Mouse (Mus musculus) brain, embryonic 14.5 days (tissue): Measurements from ENCODE around the gene Gm10842. TPM values are rescaled to one million over a fixed set of nuclear protein-coding genes. Genes with fewer than 3 reads are reported as not detected.

Experiments used
- DNase-seq: peaks from one replicate; pipeline ENCODE4 v3.0.0-alpha.2; 2011; ENCODE audit warnings: low read depth
- CTCF ChIP-seq: fragments of 200-500 bp; IDR thresholded peaks from 2 replicates; pipeline ENCODE4 v1.5.1; 2012; ENCODE audit warnings: inconsistent platforms, mild to moderate bottlenecking, moderate library complexity, borderline replicate concordance; ENCODE audit not compliant: insufficient read depth, insufficient read length; ENCODE audit errors: extremely low read depth
- POLR2A ChIP-seq: fragments of 200-500 bp; IDR thresholded peaks from 2 replicates; pipeline ENCODE4 v1.6.1; 2012; ENCODE audit warnings: mild to moderate bottlenecking, inconsistent platforms, borderline replicate concordance; ENCODE audit not compliant: poor library complexity, insufficient read depth, insufficient read length, severe bottlenecking; ENCODE audit errors: extremely low read depth
- polyA plus RNA-seq: library from polyadenylated mRNA; depleted of rRNA; stranded (reverse); fragments of >200 nt; gene quantifications from 2 replicates; pipeline ENCODE4 v1.2.3, GENCODE M21; 2012; rRNA removed

The Gm10842 gene
- polyA plus RNA-seq, 1 experiment, result not detected

- TF ChIP-seq POLR2A (no peak), CTCF (no peak)
- no peak for DNase-seq
Measured at GRCm38 (mm10) chr11:105159673-105160360, 13.1 kb downstream of the Gm10842 start.

DNA sequence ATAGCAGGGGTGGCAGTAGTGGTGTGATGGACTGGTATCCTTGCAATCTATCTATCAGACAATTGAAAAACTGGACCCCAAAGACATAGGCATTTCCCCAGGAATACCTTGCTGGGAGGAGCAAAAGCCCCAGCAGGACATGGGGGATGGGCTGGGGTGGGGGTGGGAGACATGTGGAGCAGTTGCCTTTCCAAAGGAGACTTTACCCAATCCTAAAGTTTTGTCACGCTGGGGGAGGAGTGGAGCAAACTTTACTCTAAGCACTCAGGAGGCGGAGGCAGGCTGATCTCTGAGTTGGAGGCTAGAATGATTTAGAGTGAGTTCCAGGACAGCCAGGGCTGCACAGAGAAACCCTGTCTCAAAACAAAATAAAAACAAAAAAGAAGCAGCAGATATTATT lies 14.7 kb downstream of the Gm10842 start:
- DNase-seq, result no peak
- no peak for TF ChIP-seq POLR2A
- TF ChIP-seq CTCF, result no peak

- TF ChIP-seq CTCF, result no peak
- no peak for TF ChIP-seq POLR2A
- DNase-seq, result no peak
Measured at GRCm38 (mm10) chr11:105164516-105165510, 18.1 kb downstream of the Gm10842 start.

GRCm38 (mm10) chr11:105166780-105167179 lies 20.1 kb downstream of the Gm10842 start:
- TF ChIP-seq POLR2A (no peak), CTCF (no peak)
- no peak for DNase-seq

DNA sequence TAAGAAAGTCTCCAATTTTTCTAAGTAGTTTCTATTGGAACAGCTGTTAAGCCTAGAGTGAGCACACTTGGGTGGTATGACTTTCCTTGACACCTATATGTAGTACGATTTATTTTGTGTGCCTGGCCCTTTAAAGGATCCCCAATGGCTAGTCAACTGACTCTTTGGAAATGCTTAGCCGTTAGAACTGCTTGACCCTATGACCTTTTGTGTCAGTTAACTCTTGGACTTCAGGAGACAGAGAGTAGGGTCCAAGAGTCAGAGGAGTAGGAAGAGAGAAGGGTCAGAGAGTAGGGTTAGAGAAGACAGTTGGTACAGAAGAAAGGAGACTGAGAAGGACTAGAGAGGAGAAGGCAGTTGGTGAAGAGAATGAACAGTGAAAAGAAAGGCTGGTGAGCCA lies 31.8 kb downstream of the Gm10842 start, which contains the start of gene Tlk2:
TSS of gene Tlk2 (plus strand) at position 292 of the 400 bp plus-strand sequence.
- no peak for TF ChIP-seq POLR2A
- no peak for DNase-seq

DNA sequence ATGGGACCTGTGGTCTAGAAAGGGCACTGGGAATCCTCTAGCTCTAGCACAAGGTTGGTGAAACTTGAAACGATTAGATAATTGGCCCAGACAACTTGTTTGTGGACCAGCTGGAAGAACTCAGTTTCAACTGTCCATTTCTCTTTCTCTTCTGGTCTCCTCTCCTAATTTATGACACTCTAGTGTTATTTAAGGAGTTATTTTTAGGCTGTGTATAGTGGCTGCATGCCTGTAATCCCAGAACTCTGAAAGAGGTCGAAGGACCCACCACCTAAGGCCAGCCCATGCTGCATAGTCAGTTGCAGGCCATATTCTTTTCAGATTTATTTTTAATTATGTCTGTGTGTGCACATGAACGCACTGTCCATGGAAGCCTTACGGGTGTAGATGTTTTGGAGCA lies 32.8 kb downstream of the Gm10842 start:
- DNase-seq, result no peak
- TF ChIP-seq CTCF (no peak), POLR2A (no peak)

GRCm38 (mm10) chr11:105180471-105181091 lies 33.9 kb downstream of the Gm10842 start:
- peak; percentile 54 for DNase-seq

DNA sequence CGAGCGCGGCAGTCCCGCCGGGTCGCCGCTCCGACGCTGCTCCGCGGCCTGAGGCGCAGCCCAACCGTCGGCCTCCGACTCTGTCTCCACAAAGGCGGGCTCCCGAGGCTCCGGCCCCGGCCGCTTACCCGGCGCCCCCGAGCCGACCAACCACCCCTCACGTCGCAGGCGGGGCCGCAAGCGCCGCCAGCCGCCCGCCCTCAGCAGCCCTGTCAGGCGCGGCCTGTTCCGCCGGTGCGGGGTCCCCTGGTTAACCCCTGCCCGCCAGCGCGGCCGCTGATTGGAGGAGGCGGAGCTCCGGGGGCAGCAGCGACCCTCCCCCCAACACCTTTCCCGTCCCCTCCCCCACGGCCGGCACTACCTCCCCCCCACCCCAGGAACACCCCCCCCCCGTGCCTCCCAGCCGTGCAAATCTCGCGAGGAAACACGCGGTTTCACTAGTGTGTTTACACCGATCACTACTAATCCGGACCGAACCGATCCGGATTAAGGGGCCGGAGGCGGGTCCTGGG lies 34.5 kb downstream of the Gm10842 start:
- TF ChIP-seq CTCF (no peak), POLR2A (peak; percentile 97)
- DNase-seq, result peak; percentile 97

More at GRCm38 (mm10) chr11:105180471-105181091, 33.9 kb downstream of the Gm10842 start:
- TF ChIP-seq POLR2A (no peak), CTCF (no peak)

DNA sequence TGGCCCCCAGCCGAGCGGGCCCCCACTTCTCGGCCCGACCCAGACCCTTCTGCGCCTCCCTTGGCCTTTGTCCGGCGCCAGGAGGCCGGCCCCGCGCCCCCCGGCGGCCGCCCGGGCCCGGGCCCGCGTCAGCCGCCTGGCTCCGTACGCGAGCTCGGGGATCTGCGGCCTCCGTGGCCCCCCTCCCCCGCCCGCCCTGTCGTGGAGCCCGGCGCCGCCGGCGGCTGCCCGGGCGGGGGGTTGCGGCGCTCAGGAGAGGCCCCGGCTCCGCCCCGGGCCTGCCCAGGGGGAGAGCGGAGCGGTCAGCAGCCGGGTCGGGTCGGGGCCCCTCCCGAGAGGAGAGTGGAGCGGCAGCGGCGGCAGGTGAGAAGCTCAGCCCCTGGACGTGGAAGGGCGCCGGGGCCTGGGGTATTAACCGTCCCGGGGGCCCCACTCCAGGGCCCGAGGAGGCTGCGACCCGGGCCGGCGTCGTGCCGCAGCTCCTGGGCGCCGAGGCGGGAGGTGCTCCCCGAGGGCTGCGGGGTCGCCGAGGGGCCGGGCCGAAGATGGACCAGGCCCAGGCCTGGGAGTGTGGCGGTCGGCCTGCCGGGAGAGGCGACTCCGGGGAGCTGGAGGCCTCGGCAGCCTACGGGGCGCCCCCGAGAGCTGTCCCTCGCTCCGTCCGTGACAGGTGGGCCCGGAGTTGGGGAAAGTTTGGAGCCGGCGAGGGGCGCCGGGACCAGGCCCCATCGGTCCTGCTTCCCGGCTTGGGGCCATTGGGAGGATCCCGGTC lies 35.2 kb downstream of the Gm10842 start:
- DNase-seq, result peak; percentile 51
- TF ChIP-seq POLR2A (0 out of 2 replicates have a peak, but pooled peaks have one; percentile 16), CTCF (no peak)

DNA sequence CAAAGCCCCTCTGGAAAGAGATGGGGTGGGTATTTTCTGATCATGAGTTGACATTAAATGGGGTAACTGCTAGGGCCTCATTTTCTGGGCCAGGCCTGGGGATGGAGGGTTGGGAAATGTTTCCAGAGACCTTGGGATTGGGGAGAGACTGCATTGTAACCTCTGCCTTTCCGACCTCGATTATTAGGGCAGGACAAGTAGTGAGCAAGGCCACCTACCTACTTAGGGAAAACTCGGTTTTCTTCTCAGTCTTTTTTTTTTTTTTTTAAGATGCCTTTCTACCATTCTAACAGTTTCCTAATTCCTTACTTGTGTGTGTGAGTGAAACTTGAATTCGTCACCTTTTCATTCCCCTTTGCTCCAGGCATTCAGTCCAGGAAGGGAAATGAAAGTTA lies 35.8 kb downstream of the Gm10842 start:
- DNase-seq, result no peak
- TF ChIP-seq POLR2A (no peak), CTCF (no peak)

- no peak for TF ChIP-seq POLR2A
- peak; percentile 15; the same call in 1 of the 2 replicates for TF ChIP-seq CTCF
- no peak for DNase-seq
Measured at GRCm38 (mm10) chr11:105184678-105185077, 38.0 kb downstream of the Gm10842 start.

DNA sequence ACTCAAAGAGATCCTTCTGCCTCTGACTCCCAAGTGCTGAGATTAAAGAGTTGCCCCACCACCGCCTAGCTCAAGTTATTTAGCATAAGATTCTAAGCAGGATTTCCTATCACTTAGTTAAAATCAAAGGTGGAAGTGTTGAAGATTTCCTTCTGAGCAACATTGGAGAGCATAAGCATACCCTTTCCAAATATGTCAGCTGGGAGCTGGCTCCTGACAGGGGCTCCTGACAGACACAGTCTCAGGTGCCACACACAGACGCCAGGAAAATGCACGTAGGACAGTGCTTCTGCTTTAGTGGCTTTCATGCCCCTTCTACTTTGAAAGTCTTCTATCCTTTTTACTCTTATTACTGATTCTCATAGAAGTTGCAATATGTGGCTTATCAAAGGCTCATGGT lies 45.5 kb downstream of the Gm10842 start:
- no peak for TF ChIP-seq CTCF
- TF ChIP-seq POLR2A, result no peak
- DNase-seq, result no peak

Other genes with a start within 250 kb of the Gm10842 start
- gene Efcab3, start 83.3 kb upstream of the Gm10842 start, polyA plus RNA-seq, result 0.11 and 0.18 TPM in 2 replicates
- 31.7 and 39.4 TPM in 2 replicates for gene Mettl2, start 20.5 kb upstream of the Gm10842 start, polyA plus RNA-seq
- 50.6 and 53.9 TPM in 2 replicates for gene Tlk2, start 31.9 kb downstream of the Gm10842 start, polyA plus RNA-seq
- 12.5 and 17.3 TPM in 2 replicates for gene Mrc2, start 145.8 kb downstream of the Gm10842 start, polyA plus RNA-seq